Comparison of ENCODE assay signal across 8 mouse cellular contexts in genomic region chr6:88897246-88897645, GRCm38 (mm10). TPM values are rescaled to one million over a fixed set of nuclear protein-coding genes. Genes with fewer than 3 reads are reported as not detected.
DNase-seq lines count a peak whose midpoint lies in the region; ATAC-seq and TF ChIP-seq lines count a peak whose summit lies in the region.

No protein-coding gene starts in this region.

- 78% methylated on average over 7 of the region's 7 CpGs for WGBS in midbrain, embryonic 10.5 days
- WGBS in midbrain, postnatal 0 days, result 55% methylated on average over 7 of the region's 7 CpGs
- 52% methylated on average over 7 of the region's 7 CpGs for WGBS in liver, embryonic 12.5 days (ENCODE audit: insufficient replicate concordance)
- 64% methylated on average over 7 of the region's 7 CpGs for WGBS in stomach, postnatal 0 days

- peaks cover 85% of the 10 kb centered on the region for H3K4me1 ChIP-seq in erythroblast, embryonic 14.5 days (ENCODE audit: control insufficient read depth)
- H3K4me1 ChIP-seq in midbrain, embryonic 10.5 days, result peaks cover 44% of the 10 kb centered on the region
- H3K4me1 ChIP-seq in midbrain, postnatal 0 days (ENCODE audit: insufficient read depth, low read length), result peaks cover 7% of the 10 kb centered on the region; the same call in 1 of the 2 replicates
- H3K4me1 ChIP-seq in liver, embryonic 12.5 days, result peaks cover 65% of the 10 kb centered on the region
- no peaks in the 10 kb centered on the region; the same call in 1 of the 2 replicates for H3K4me1 ChIP-seq in stomach, postnatal 0 days (replicated peaks; ENCODE audit: control insufficient read depth, insufficient read depth)

- H3K4me3 ChIP-seq in erythroblast, embryonic 14.5 days (replicated peaks), result peak overlapping the region; percentile 93
- H3K4me3 ChIP-seq in midbrain, embryonic 10.5 days, result peak overlapping the region; percentile 86
- no peak overlapping the region for H3K4me3 ChIP-seq in midbrain, postnatal 0 days (ENCODE audit: low read depth, low read length)
- peak overlapping the region; percentile 85 for H3K4me3 ChIP-seq in liver, embryonic 12.5 days
- no peak overlapping the region for H3K4me3 ChIP-seq in stomach, postnatal 0 days (ENCODE audit: low read depth, low read length)

- H3K27ac ChIP-seq in midbrain, embryonic 10.5 days (replicated peaks), result peak overlapping the region; percentile 72
- no peak overlapping the region for H3K27ac ChIP-seq in midbrain, postnatal 0 days (ENCODE audit: low read depth, low read length)
- peak overlapping the region; percentile 76 for H3K27ac ChIP-seq in liver, embryonic 12.5 days
- no peak overlapping the region for H3K27ac ChIP-seq in stomach, postnatal 0 days (replicated peaks)

- H3K36me3 ChIP-seq in erythroblast, embryonic 14.5 days (ENCODE audit: control insufficient read depth), result peaks cover 54% of the 10 kb centered on the region
- peaks cover 52% of the 10 kb centered on the region for H3K36me3 ChIP-seq in midbrain, embryonic 10.5 days
- H3K36me3 ChIP-seq in midbrain, postnatal 0 days (ENCODE audit: insufficient read depth, low read length), result no peaks in the 10 kb centered on the region
- peaks cover 52% of the 10 kb centered on the region for H3K36me3 ChIP-seq in liver, embryonic 12.5 days
- H3K36me3 ChIP-seq in stomach, postnatal 0 days (ENCODE audit: control insufficient read depth, insufficient read depth, low read length), result no peaks in the 10 kb centered on the region

- H3K4me2 ChIP-seq in midbrain, postnatal 0 days (ENCODE audit: low read depth, low read length, poor library complexity, severe bottlenecking), result no peak overlapping the region
- peak overlapping the region; percentile 94 for H3K4me2 ChIP-seq in liver, embryonic 12.5 days
- H3K4me2 ChIP-seq in stomach, postnatal 0 days (replicated peaks; ENCODE audit: low read depth), result no peak overlapping the region

- TF ChIP-seq CTCF in midbrain, postnatal 0 days (IDR thresholded peaks at IDR 0.05), result no peak
- no peak for TF ChIP-seq CTCF in stomach, postnatal 0 days (IDR thresholded peaks at IDR 0.05; ENCODE audit: low read depth)

- no peaks in the 10 kb centered on the region for H3K9me3 ChIP-seq in erythroblast, embryonic 14.5 days (ENCODE audit: control insufficient read depth, low read length)
- no peaks in the 10 kb centered on the region for H3K9me3 ChIP-seq in midbrain, embryonic 10.5 days (replicated peaks)
- no peaks in the 10 kb centered on the region for H3K9me3 ChIP-seq in midbrain, postnatal 0 days (ENCODE audit: low read length)
- no peaks in the 10 kb centered on the region for H3K9me3 ChIP-seq in liver, embryonic 12.5 days (replicated peaks)
- no peaks in the 10 kb centered on the region for H3K9me3 ChIP-seq in stomach, postnatal 0 days (ENCODE audit: control insufficient read depth, low read length)

- TF ChIP-seq EP300 in stomach, postnatal 0 days (optimal IDR thresholded peaks at IDR 0.05), result no peak

- H3K9ac ChIP-seq in midbrain, postnatal 0 days (replicated peaks; ENCODE audit: low read length, poor library complexity, severe bottlenecking), result no peak overlapping the region
- H3K9ac ChIP-seq in liver, embryonic 12.5 days, result peak overlapping the region; percentile 96
- 0 out of 2 replicates have a peak overlapping the region, but pooled peaks have one; percentile 27 for H3K9ac ChIP-seq in stomach, postnatal 0 days (ENCODE audit: low read length)

- no peaks in the 10 kb centered on the region for H3K27me3 ChIP-seq in erythroblast, embryonic 14.5 days (ENCODE audit: control insufficient read depth)
- no peaks in the 10 kb centered on the region for H3K27me3 ChIP-seq in midbrain, embryonic 10.5 days (ENCODE audit: low read depth, poor library complexity, severe bottlenecking)
- H3K27me3 ChIP-seq in midbrain, postnatal 0 days (ENCODE audit: insufficient read depth, low read length), result no peaks in the 10 kb centered on the region
- H3K27me3 ChIP-seq in liver, embryonic 12.5 days (replicated peaks), result no peaks in the 10 kb centered on the region
- no peaks in the 10 kb centered on the region for H3K27me3 ChIP-seq in stomach, postnatal 0 days (ENCODE audit: control insufficient read depth, insufficient read depth, low read length)

- ATAC-seq in erythroblast, adult 5-6 weeks (replicated peaks; ENCODE audit: low FRiP score, poor library complexity, severe bottlenecking), result no peak
- no peak for ATAC-seq in midbrain, postnatal 0 days (ENCODE audit: low FRiP score)
- no peak for ATAC-seq in liver, embryonic 12.5 days
- no peak for ATAC-seq in stomach, postnatal 0 days (ENCODE audit: low FRiP score, low TSS enrichment)

- no peak for DNase-seq in midbrain, embryonic 10.5 days (ENCODE audit: low spot score)
- no peak for DNase-seq in midbrain, postnatal 0 days (ENCODE audit: low spot score)
- no peak for DNase-seq in stomach, postnatal 0 days (ENCODE audit: low spot score)
- DNase-seq in cerebellum, adult 9-11 months, result no peak
- no peak for DNase-seq in layer of hippocampus, postnatal 36 days

RNA-seq across cellular contexts. Expression of gene Mcm2, which starts 1.3 kb away (rescaled TPM):
- 101 and 128 TPM in 2 replicates for polyA plus RNA-seq in erythroblast, embryonic 14.5 days (2012)
- 30.6 and 34.7 TPM in 2 replicates for total RNA-seq in erythroblast, adult 5-6 weeks (2015; ENCODE audit: low replicate concordance)
- total RNA-seq in erythroblast, adult 5-6 weeks (2017; ENCODE audit: low replicate concordance), result 78.5 and 87.8 TPM in 2 replicates
- 290 and 301 TPM in 2 replicates for polyA plus RNA-seq in midbrain, embryonic 10.5 days (2016; fragmentation: Nextera tagmentation; extraction: Ambion mirVana)
- 11.4 and 16.2 TPM in 2 replicates for total RNA-seq in midbrain, postnatal 0 days (2014; rRNA removed)
- polyA plus RNA-seq in midbrain, postnatal 0 days (2015; fragmentation: Nextera tagmentation; extraction: Ambion mirVana), result 7.6 and 7.7 TPM in 2 replicates
- 240 and 243 TPM in 2 replicates for polyA plus RNA-seq in liver, embryonic 12.5 days (2016; fragmentation: Nextera tagmentation; extraction: Ambion mirVana)
- polyA plus RNA-seq in stomach, postnatal 0 days (2015; fragmentation: Nextera tagmentation; extraction: Ambion mirVana), result 24.2 and 25.0 TPM in 2 replicates
- 1 to 10 TPM; 4.5 to 5.1 TPM for total RNA-seq in layer of hippocampus, postnatal 36 days (2021)

RNA-seq across cellular contexts. Expression of gene Tpra1, which starts 4.8 kb away (rescaled TPM):
- 39.5 and 40.0 TPM in 2 replicates for polyA plus RNA-seq in erythroblast, embryonic 14.5 days (2012)
- 112 and 136 TPM in 2 replicates for total RNA-seq in erythroblast, adult 5-6 weeks (2015; ENCODE audit: low replicate concordance)
- total RNA-seq in erythroblast, adult 5-6 weeks (2017; ENCODE audit: low replicate concordance), result 210 and 272 TPM in 2 replicates
- polyA plus RNA-seq in midbrain, embryonic 10.5 days (2016; fragmentation: Nextera tagmentation; extraction: Ambion mirVana), result 56.0 and 57.6 TPM in 2 replicates
- total RNA-seq in midbrain, postnatal 0 days (2014; rRNA removed), result 65.7 and 69.7 TPM in 2 replicates
- polyA plus RNA-seq in midbrain, postnatal 0 days (2015; fragmentation: Nextera tagmentation; extraction: Ambion mirVana), result 52.7 and 67.5 TPM in 2 replicates
- 52.7 and 53.9 TPM in 2 replicates for polyA plus RNA-seq in liver, embryonic 12.5 days (2016; fragmentation: Nextera tagmentation; extraction: Ambion mirVana)
- polyA plus RNA-seq in stomach, postnatal 0 days (2015; fragmentation: Nextera tagmentation; extraction: Ambion mirVana), result 39.8 and 42.8 TPM in 2 replicates
- total RNA-seq in layer of hippocampus, postnatal 36 days (2021), result 10 to 100 TPM; 45.8 to 48.5 TPM

RNA-seq across cellular contexts. Expression of gene Podxl2, which starts 22.4 kb away (rescaled TPM):
- polyA plus RNA-seq in erythroblast, embryonic 14.5 days (2012), result 0.18 and 0.28 TPM in 2 replicates
- total RNA-seq in erythroblast, adult 5-6 weeks (2015; ENCODE audit: low replicate concordance), result not detected in 2 replicates
- total RNA-seq in erythroblast, adult 5-6 weeks (2017; ENCODE audit: low replicate concordance), result not detected in 2 replicates
- 69.4 and 117 TPM in 2 replicates for polyA plus RNA-seq in midbrain, embryonic 10.5 days (2016; fragmentation: Nextera tagmentation; extraction: Ambion mirVana)
- total RNA-seq in midbrain, postnatal 0 days (2014; rRNA removed), result 883 and 1,011 TPM in 2 replicates
- 727 and 776 TPM in 2 replicates for polyA plus RNA-seq in midbrain, postnatal 0 days (2015; fragmentation: Nextera tagmentation; extraction: Ambion mirVana)
- polyA plus RNA-seq in liver, embryonic 12.5 days (2016; fragmentation: Nextera tagmentation; extraction: Ambion mirVana), result 4.6 and 5.0 TPM in 2 replicates
- polyA plus RNA-seq in stomach, postnatal 0 days (2015; fragmentation: Nextera tagmentation; extraction: Ambion mirVana), result 31.4 and 38.5 TPM in 2 replicates
- 100 to 1,000 TPM; 159 to 169 TPM for total RNA-seq in layer of hippocampus, postnatal 36 days (2021)

RNA-seq across cellular contexts. Expression of gene Abtb1, which starts 55.5 kb away (rescaled TPM):
- polyA plus RNA-seq in erythroblast, embryonic 14.5 days (2012), result 21.3 and 21.4 TPM in 2 replicates
- total RNA-seq in erythroblast, adult 5-6 weeks (2015; ENCODE audit: low replicate concordance), result 78.6 and 90.1 TPM in 2 replicates
- 218 and 344 TPM in 2 replicates for total RNA-seq in erythroblast, adult 5-6 weeks (2017; ENCODE audit: low replicate concordance)
- 22.5 and 26.3 TPM in 2 replicates for polyA plus RNA-seq in midbrain, embryonic 10.5 days (2016; fragmentation: Nextera tagmentation; extraction: Ambion mirVana)
- total RNA-seq in midbrain, postnatal 0 days (2014; rRNA removed), result 60.2 and 65.7 TPM in 2 replicates
- 29.2 and 34.9 TPM in 2 replicates for polyA plus RNA-seq in midbrain, postnatal 0 days (2015; fragmentation: Nextera tagmentation; extraction: Ambion mirVana)
- polyA plus RNA-seq in liver, embryonic 12.5 days (2016; fragmentation: Nextera tagmentation; extraction: Ambion mirVana), result 37.6 and 40.0 TPM in 2 replicates
- polyA plus RNA-seq in stomach, postnatal 0 days (2015; fragmentation: Nextera tagmentation; extraction: Ambion mirVana), result 25.1 and 26.1 TPM in 2 replicates
- total RNA-seq in layer of hippocampus, postnatal 36 days (2021), result 10 to 100 TPM; 29.7 to 30.6 TPM

Comparison
In these comparisons a context has a peak if more than half of its experiments do, and no peak if none do; other contexts are left out.
1. H3K4me3 ChIP-seq: peak in erythroblast, embryonic 14.5 days (single experiment), midbrain, embryonic 10.5 days (single experiment) and liver, embryonic 12.5 days (single experiment); none in midbrain, postnatal 0 days (single experiment) and stomach, postnatal 0 days (single experiment).
2. H3K27ac ChIP-seq: peak in midbrain, embryonic 10.5 days (single experiment) and liver, embryonic 12.5 days (single experiment); none in midbrain, postnatal 0 days (single experiment) and stomach, postnatal 0 days (single experiment).